13 mouse cellular contexts compared by ENCODE assay signal in the genomic region with DNA sequence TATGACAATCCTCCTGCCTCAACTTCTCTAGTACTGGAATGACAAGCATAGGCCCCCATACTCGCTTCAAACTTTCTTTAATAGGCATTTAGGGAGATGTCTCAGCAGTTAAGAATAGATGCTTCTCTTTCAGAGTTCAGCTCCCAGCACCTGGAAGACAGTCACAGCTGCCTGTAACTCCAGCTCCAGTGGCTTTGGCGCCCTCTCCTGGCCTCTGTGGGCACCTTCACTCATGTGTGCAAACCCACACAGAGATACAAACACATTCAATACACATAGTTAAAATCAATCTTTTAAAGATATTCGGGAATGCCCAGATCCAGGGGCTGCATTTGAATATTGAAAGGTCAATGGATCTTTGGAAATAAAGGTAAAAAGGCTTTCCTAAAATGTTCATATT.
DNase-seq lines count a peak whose midpoint lies in the region; ATAC-seq and TF ChIP-seq lines count a peak whose summit lies in the region.
"Had no signal": no experiment of that assay in that cellular context is flagged by ENCODE, and none has a peak within 500 bp of the region (broad histone marks: within the 10 kb centered on the region; RNA-seq: fewer than 3 reads in every experiment).

No protein-coding gene starts in this region.

- no peak for TF ChIP-seq EP300 in MEL (IDR thresholded peaks at IDR 0.05; ENCODE audit: low read depth in 1 of 2, low read length in 2 of 2)
- TF ChIP-seq EP300 in liver, embryonic 14.5 days (IDR thresholded peaks at IDR 0.05; ENCODE audit: low read depth) = no peak

- no peak overlapping the region for H3K4me3 ChIP-seq in kidney, adult 2 months (ENCODE audit: insufficient read depth, low read depth, low read length)
- no peak overlapping the region for H3K4me3 ChIP-seq in spleen, adult 2 months (ENCODE audit: extremely low read depth, insufficient read depth, insufficient read length)
- no peak overlapping the region for H3K4me3 ChIP-seq in MEL (ENCODE audit: control insufficient read depth in 1 of 2, insufficient read depth in 1 of 2, low read depth in 2 of 2, low read length in 2 of 2)
- H3K4me3 ChIP-seq in liver, embryonic 14.5 days (ENCODE audit: insufficient read depth in 1 of 2, low read depth in 2 of 2, low read length in 2 of 2) = no peak overlapping the region
- H3K4me3 ChIP-seq in forebrain, embryonic 16.5 days (replicated peaks; ENCODE audit: low read length) = no peak overlapping the region
- H3K4me3 ChIP-seq: embryonic facial prominence, embryonic 15.5 days; midbrain, embryonic 13.5 days; neural tube, embryonic 15.5 days had no signal

- 80% methylated on average over 3 of the region's 3 CpGs for WGBS in kidney, adult 2 months
- 82% methylated on average over 3 of the region's 3 CpGs for WGBS in spleen, adult 2 months
- 44% methylated on average over 3 of the region's 3 CpGs for WGBS in liver, embryonic 14.5 days (ENCODE audit: insufficient replicate concordance)
- 71% methylated on average over 3 of the region's 3 CpGs for WGBS in forebrain, embryonic 16.5 days

- no peak for TF ChIP-seq POLR2A in kidney, adult 2 months (IDR thresholded peaks at IDR 0.05; ENCODE audit: low read depth, low read length)
- no peak for TF ChIP-seq POLR2A in spleen, adult 2 months (IDR thresholded peaks at IDR 0.05; ENCODE audit: low read depth, low read length)
- no peak for TF ChIP-seq POLR2A in MEL (IDR thresholded peaks at IDR 0.05; ENCODE audit: control insufficient read depth in 1 of 2, insufficient read depth in 1 of 2, low read depth in 1 of 2, low read length in 2 of 2, poor library complexity in 1 of 2)

- no peaks in the 10 kb centered on the region for H3K36me3 ChIP-seq in kidney, adult 2 months (ENCODE audit: control insufficient read depth, insufficient read depth, low read length)
- H3K36me3 ChIP-seq in spleen, adult 2 months (ENCODE audit: control insufficient read depth, insufficient read depth, low read length) = no peaks in the 10 kb centered on the region
- no peaks in the 10 kb centered on the region for H3K36me3 ChIP-seq in MEL (ENCODE audit: control insufficient read depth in 1 of 2, insufficient read depth in 2 of 2, low read length in 2 of 2)
- H3K36me3 ChIP-seq in liver, embryonic 14.5 days (replicated peaks; ENCODE audit: control insufficient read depth, insufficient read depth, low read depth) = no peaks in the 10 kb centered on the region
- H3K36me3 ChIP-seq in forebrain, embryonic 16.5 days (ENCODE audit: control insufficient read depth, insufficient read depth) = no peaks in the 10 kb centered on the region
- H3K36me3 ChIP-seq: embryonic facial prominence, embryonic 15.5 days; midbrain, embryonic 13.5 days; neural tube, embryonic 15.5 days had no signal

- TF ChIP-seq RAD21 in MEL (IDR thresholded peaks at IDR 0.05; ENCODE audit: low read depth, low read length) = peak; percentile 67

- H3K4me2 ChIP-seq in liver, embryonic 14.5 days (ENCODE audit: low read depth) = no peak overlapping the region
- H3K4me2 ChIP-seq in forebrain, embryonic 16.5 days (ENCODE audit: low read length) = no peak overlapping the region
- H3K4me2 ChIP-seq: embryonic facial prominence, embryonic 15.5 days; midbrain, embryonic 13.5 days; neural tube, embryonic 15.5 days had no signal

- H3K79me2 ChIP-seq in MEL (ENCODE audit: control insufficient read depth, insufficient read depth, low read length, poor library complexity) = no peaks in the 10 kb centered on the region

- peak; percentile 48 for TF ChIP-seq CTCF in kidney, adult 2 months (conservative IDR thresholded peaks at IDR 0.05; ENCODE audit: insufficient read depth, insufficient read length, low read depth, low read length)
- peak; percentile 11; the same call in 1 of the 2 replicates for TF ChIP-seq CTCF in spleen, adult 2 months (IDR thresholded peaks at IDR 0.05; ENCODE audit: extremely low read depth, insufficient read depth, insufficient read length, insufficient replicate concordance)
- peak; percentile 53 to 75 (median 64) for TF ChIP-seq CTCF in MEL (IDR thresholded peaks at IDR 0.05 in 2 of 3, conservative IDR thresholded peaks at IDR 0.05 in 1 of 3; ENCODE audit: control insufficient read depth in 1 of 3, insufficient read depth in 1 of 3, low read depth in 2 of 3, low read length in 3 of 3, poor library complexity in 1 of 3, severe bottlenecking in 1 of 3)
- peak; percentile 57 for TF ChIP-seq CTCF in liver, embryonic 14.5 days (IDR thresholded peaks at IDR 0.05; ENCODE audit: low read depth)

- ATAC-seq in liver, embryonic 14.5 days (ENCODE audit: insufficient read depth) = no peak
- no peak for ATAC-seq in forebrain, embryonic 16.5 days
- ATAC-seq: midbrain, embryonic 13.5 days had no signal

- no peaks in the 10 kb centered on the region for H3K9me3 ChIP-seq in MEL (replicated peaks; ENCODE audit: insufficient read depth, low read length)
- H3K9me3 ChIP-seq in liver, embryonic 14.5 days (ENCODE audit: control insufficient read depth, low read length) = no peaks in the 10 kb centered on the region
- H3K9me3 ChIP-seq in forebrain, embryonic 16.5 days (ENCODE audit: control insufficient read depth, low read length) = 0 out of 2 replicates have a peak, but pooled peaks cover 2% of the 10 kb centered on the region
- H3K9me3 ChIP-seq: embryonic facial prominence, embryonic 15.5 days; midbrain, embryonic 13.5 days had no signal

- no peak for DNase-seq in kidney, adult 2 months
- no peak for DNase-seq in kidney, adult 8-10 months
- DNase-seq in spleen, adult 2 months (ENCODE audit: low read depth in 1 of 2, low spot score in 2 of 2) = no peak
- DNase-seq in spleen, postnatal 10 days (ENCODE audit: low spot score in 2 of 2) = no peak
- DNase-seq in MEL (ENCODE audit: low read depth, low spot score) = peak; percentile 34
- DNase-seq in liver, embryonic 14.5 days (ENCODE audit: low read depth in 3 of 3, low spot score in 3 of 3) = no peak
- DNase-seq in urinary bladder, adult 18-20 months (ENCODE audit: low spot score in 2 of 2) = no peak
- DNase-seq: cerebellum, postnatal 14 days; thymus, adult 18-20 months had no signal

- H3K27me3 ChIP-seq in kidney, adult 2 months (replicated peaks; ENCODE audit: control insufficient read depth, insufficient read depth, low read length) = no peaks in the 10 kb centered on the region
- H3K27me3 ChIP-seq in spleen, adult 2 months (ENCODE audit: control insufficient read depth, insufficient read depth, low read length) = no peaks in the 10 kb centered on the region
- peaks cover 0 to 1% of the 10 kb centered on the region in 2 experiments; a peak in 3 of 4 replicates for H3K27me3 ChIP-seq in MEL (ENCODE audit: control insufficient read depth in 1 of 2, insufficient read depth in 2 of 2, low read length in 2 of 2)
- H3K27me3 ChIP-seq in liver, embryonic 14.5 days (ENCODE audit: control insufficient read depth, insufficient read depth, low read length) = no peaks in the 10 kb centered on the region
- no peaks in the 10 kb centered on the region for H3K27me3 ChIP-seq in forebrain, embryonic 16.5 days (replicated peaks; ENCODE audit: control insufficient read depth, insufficient read depth, low read length)
- H3K27me3 ChIP-seq: embryonic facial prominence, embryonic 15.5 days; midbrain, embryonic 13.5 days; neural tube, embryonic 15.5 days had no signal

- H3K27ac ChIP-seq in kidney, adult 2 months (ENCODE audit: insufficient read depth, low read depth, low read length) = no peak overlapping the region
- no peak overlapping the region for H3K27ac ChIP-seq in spleen, adult 2 months (ENCODE audit: insufficient read depth, low read length)
- H3K27ac ChIP-seq in MEL (ENCODE audit: control insufficient read depth, low read depth, low read length) = no peak overlapping the region
- no peak overlapping the region for H3K27ac ChIP-seq in liver, embryonic 14.5 days
- no peak overlapping the region for H3K27ac ChIP-seq in forebrain, embryonic 16.5 days (ENCODE audit: low read length)
- H3K27ac ChIP-seq: embryonic facial prominence, embryonic 15.5 days; midbrain, embryonic 13.5 days; neural tube, embryonic 15.5 days had no signal

- no peak overlapping the region for H3K9ac ChIP-seq in MEL (ENCODE audit: control insufficient read depth, low read depth, low read length, poor library complexity, severe bottlenecking)
- no peak overlapping the region for H3K9ac ChIP-seq in liver, embryonic 14.5 days (replicated peaks)
- H3K9ac ChIP-seq in forebrain, embryonic 16.5 days (replicated peaks; ENCODE audit: low read depth, low read length) = no peak overlapping the region
- H3K9ac ChIP-seq: embryonic facial prominence, embryonic 15.5 days; midbrain, embryonic 13.5 days; neural tube, embryonic 15.5 days had no signal

- no peaks in the 10 kb centered on the region for H3K4me1 ChIP-seq in kidney, adult 2 months (ENCODE audit: control insufficient read depth, insufficient read depth, low read length)
- H3K4me1 ChIP-seq in spleen, adult 2 months (ENCODE audit: control insufficient read depth, insufficient read depth, insufficient read length) = no peaks in the 10 kb centered on the region
- no peaks in the 10 kb centered on the region for H3K4me1 ChIP-seq in MEL (ENCODE audit: control insufficient read depth in 1 of 2, insufficient read depth in 2 of 2, low read length in 2 of 2)
- peaks cover 0 to 4% of the 10 kb centered on the region in 2 experiments; a peak in 2 of 4 replicates for H3K4me1 ChIP-seq in liver, embryonic 14.5 days (replicated peaks; ENCODE audit: control insufficient read depth in 2 of 2, insufficient read depth in 2 of 2, low read length in 1 of 2)
- H3K4me1 ChIP-seq in forebrain, embryonic 16.5 days (replicated peaks; ENCODE audit: control insufficient read depth, insufficient read depth, low read length) = no peaks in the 10 kb centered on the region
- H3K4me1 ChIP-seq: embryonic facial prominence, embryonic 15.5 days; midbrain, embryonic 13.5 days; neural tube, embryonic 15.5 days had no signal

TF ChIP-seq in MEL, 35 proteins besides CTCF, POLR2A, EP300 and RAD21:
- no peak for TF ChIP-seq TBP (IDR thresholded peaks at IDR 0.05; ENCODE audit: low read depth, low read length)
- peak; percentile 65 for TF ChIP-seq SMC3 (IDR thresholded peaks at IDR 0.05; ENCODE audit: low read depth, low read length)
- TF ChIP-seq ZC3H11A (IDR thresholded peaks at IDR 0.05; ENCODE audit: low read depth, low read length) = 0 out of 2 replicates have a peak, but pooled peaks have one; percentile 46

Comparison
In these comparisons a context has a peak if more than half of its experiments do, and no peak if none do; other contexts are left out.
1. CTCF ChIP-seq: peak in every context shown above with its lines; median percentile 64 in MEL; 57 in liver, embryonic 14.5 days; 48 in kidney, adult 2 months; 11 in spleen, adult 2 months.